Mouse (Mus musculus) stomach, embryonic 15.5 days (tissue): ENCODE data around the gene Gm2115. TPM values are rescaled to one million over a fixed set of nuclear protein-coding genes. Genes with fewer than 3 reads are reported as not detected.

Experiments used
- ATAC-seq: fragments of 200-750 bp; cut with Nextera tagmentation; 2 replicates; pipeline ENCODE4 v1.8.0; 2017; ENCODE audit warnings: low read depth, moderate number of reproducible peaks, moderate TSS enrichment; ENCODE audit not compliant: insufficient read depth, low FRiP score
- H3K27ac ChIP-seq: fragments of 300-500 bp; sonication (generic); 2 replicates; pipeline ENCODE4 v1.5.1; 2015; ENCODE audit warnings: mild to moderate bottlenecking, inconsistent platforms
- H3K27me3 ChIP-seq: fragments of 300-500 bp; sonication (generic); replicated peaks from 2 replicates; pipeline ENCODE4 v1.6.1; 2015; ENCODE audit warnings: inconsistent platforms
- H3K36me3 ChIP-seq: fragments of 300-500 bp; sonication (generic); 2 replicates; pipeline ENCODE4 v1.6.1; 2015; ENCODE audit warnings: inconsistent platforms
- H3K4me1 ChIP-seq: fragments of 300-500 bp; sonication (generic); 2 replicates; pipeline ENCODE4 v1.6.1; 2015; ENCODE audit warnings: inconsistent platforms
- H3K4me2 ChIP-seq: fragments of 300-500 bp; sonication (generic); 2 replicates; pipeline ENCODE4 v1.6.1; 2015; ENCODE audit warnings: mild to moderate bottlenecking, inconsistent platforms
- H3K4me3 ChIP-seq: fragments of 300-500 bp; sonication (generic); replicated peaks from 2 replicates; pipeline ENCODE4 v1.5.1; 2015; ENCODE audit warnings: inconsistent platforms
- H3K9ac ChIP-seq: fragments of 300-500 bp; sonication (generic); 2 replicates; pipeline ENCODE4 v1.6.1; 2015; ENCODE audit warnings: inconsistent platforms
- H3K9me3 ChIP-seq: fragments of 300-500 bp; sonication (generic); 2 replicates; pipeline ENCODE4 v1.6.1; 2016; ENCODE audit warnings: inconsistent platforms
- WGBS: fragments of 180-500 bp; shearing (Covaris S2); methylation state at CpG from one replicate; pipeline ENCODE4 v1.1.7; 2015; 5-methylcytosine and 5-hydroxymethylcytosine counted together
- polyA plus RNA-seq: library from polyadenylated mRNA; unstranded; fragments of >200 nt; fragmentation: Nextera tagmentation; extraction: Ambion mirVana; gene quantifications from 2 replicates; pipeline ENCODE4 v1.2.1, GENCODE M21; 2015

Gene Gm2115
- polyA plus RNA-seq, result 3.1 and 3.3 TPM in 2 replicates

DNA sequence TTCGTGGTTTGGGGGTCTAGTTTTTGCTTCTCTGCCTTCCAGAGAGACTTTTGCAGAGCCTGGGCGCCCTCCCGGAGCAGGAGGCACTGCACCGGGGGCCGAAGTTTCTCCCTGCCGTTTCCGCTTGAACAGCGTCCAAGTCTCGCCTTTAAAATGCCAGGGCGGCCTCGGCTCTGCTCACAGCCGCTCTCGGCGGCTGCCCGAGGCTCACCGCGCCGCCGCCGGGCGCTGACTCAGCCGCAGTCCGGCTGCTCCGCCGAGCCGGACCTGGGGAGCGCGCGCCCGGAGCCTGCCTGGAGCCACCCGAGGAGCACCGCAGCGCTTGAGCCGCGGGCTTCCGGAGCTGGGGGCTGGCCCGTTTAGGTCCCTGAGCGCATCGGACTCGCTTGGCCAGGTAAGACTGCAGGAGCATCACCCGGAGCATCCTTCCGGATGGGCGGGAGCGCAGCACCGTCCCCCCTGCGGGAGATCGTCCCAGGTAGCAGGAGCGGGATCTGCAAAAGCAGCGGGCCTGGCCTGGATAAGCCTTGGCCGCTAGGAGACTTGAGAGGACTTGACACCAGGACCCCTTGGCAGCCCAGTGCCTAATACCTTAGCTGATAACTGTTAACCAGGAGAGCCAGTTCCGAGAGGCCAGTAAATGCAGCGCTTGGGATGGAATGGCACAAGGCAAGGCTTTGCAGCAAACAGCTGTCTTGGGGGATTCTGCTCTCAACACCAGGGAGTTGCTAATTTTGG, at the start of gene Gm2115:
Gene Gm2115, plus strand, starts transcription at position 159 of the 738 bp plus-strand sequence.
- H3K27me3 ChIP-seq, result peaks cover 7% of the 10 kb centered on the region
- no peak within 1 kb of the TSS for H3K27ac ChIP-seq
- H3K36me3 ChIP-seq, result no peaks in the 10 kb centered on the region
- peak within 1 kb of the TSS; percentile 86 for H3K4me2 ChIP-seq
- ATAC-seq, result peak; percentile 65
- 2% methylated on average over 52 of the region's 52 CpGs for WGBS
- H3K9me3 ChIP-seq, result no peaks in the 10 kb centered on the region
- no peaks in the 10 kb centered on the region for H3K4me1 ChIP-seq
- H3K4me3 ChIP-seq, result peak within 1 kb of the TSS; percentile 45
- H3K9ac ChIP-seq, result peak within 1 kb of the TSS; percentile 34; the same call in 1 of the 2 replicates

DNA sequence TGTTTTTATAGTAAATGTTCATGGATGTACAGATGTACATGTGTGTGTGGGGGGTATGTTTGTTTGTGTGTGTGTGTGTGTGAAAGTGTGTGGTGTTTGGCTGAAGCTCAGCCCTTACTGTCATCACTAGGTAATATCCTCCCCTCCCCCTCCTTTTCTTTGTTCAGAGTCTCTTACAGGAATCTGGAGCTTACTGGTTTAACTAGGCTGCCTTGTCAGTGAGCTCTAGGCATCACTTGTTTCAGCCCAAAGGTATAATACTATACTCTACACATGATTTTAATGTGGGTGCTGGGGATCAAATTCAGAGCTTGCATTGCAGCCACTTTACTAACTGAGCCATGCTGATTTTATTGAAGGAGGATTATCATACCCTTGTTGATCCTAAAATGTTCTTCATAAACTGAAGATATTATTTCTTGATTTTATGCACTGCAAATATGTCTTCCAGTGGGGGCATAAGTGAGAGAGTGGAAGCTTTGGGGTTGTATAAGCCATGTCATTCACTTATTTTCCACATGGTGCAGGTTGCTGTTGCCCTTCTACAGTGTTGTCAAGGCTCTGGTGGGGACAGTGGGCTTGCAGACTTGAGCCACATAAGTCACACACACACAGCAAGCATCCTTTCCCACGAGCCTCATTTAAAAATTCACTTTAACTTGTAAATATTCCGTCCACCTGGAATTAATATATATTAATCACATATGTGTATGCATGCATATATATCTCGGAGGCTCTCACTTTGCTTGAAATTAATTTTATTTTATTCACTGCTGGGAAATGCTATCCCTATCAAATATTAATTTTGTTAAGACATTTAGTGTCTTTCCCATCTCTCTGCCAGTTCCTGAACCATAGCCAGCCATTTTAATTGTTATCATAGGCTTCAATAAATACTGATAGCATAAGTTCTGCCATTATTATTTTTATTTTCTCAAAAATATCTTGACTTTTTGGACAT, 45.0 kb upstream of the Gm2115 start:
- Histone ChIP-seq H3K9me3 (no peaks in the 10 kb centered on the region), H3K27me3 (no peaks in the 10 kb centered on the region), H3K36me3 (no peaks in the 10 kb centered on the region), H3K9ac (no peak overlapping the region), H3K27ac (no peak overlapping the region), H3K4me3 (no peak overlapping the region), H3K4me2 (no peak overlapping the region), H3K4me1 (no peaks in the 10 kb centered on the region)
- WGBS, result 72% methylated on average over 3 of the region's 3 CpGs
- ATAC-seq, result no peak

DNA sequence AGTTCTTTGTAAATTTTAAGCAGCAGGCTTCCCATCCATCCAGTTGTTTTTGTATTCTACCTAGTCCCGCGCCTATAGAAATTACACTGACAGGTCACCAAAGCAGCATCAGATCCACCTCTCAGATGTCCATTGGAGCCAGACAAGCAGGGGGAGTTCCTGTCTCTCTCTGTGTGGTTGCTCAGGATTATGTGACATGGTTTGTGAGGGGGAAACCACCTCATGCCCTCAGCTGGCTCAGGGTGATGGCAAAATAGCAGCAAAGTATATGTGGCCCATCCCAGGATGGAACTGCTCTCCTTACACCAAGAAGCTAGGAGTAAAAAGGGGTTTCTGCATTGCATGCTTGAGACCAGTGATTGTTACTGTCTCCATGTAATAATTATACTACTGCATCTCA, 42.3 kb upstream of the Gm2115 start:
- no peak overlapping the region for H3K4me3 ChIP-seq
- H3K36me3 ChIP-seq, result no peaks in the 10 kb centered on the region
- no peaks in the 10 kb centered on the region for H3K9me3 ChIP-seq
- no peak for ATAC-seq
- H3K27ac ChIP-seq, result no peak overlapping the region
- 83% methylated on average over 2 of the region's 2 CpGs for WGBS
- no peak overlapping the region for H3K4me2 ChIP-seq
- no peaks in the 10 kb centered on the region for H3K27me3 ChIP-seq
- H3K4me1 ChIP-seq, result no peaks in the 10 kb centered on the region
- no peak overlapping the region for H3K9ac ChIP-seq

- Histone ChIP-seq H3K27me3 (no peaks in the 10 kb centered on the region), H3K4me3 (no peak overlapping the region), H3K27ac (no peak overlapping the region), H3K4me2 (no peak overlapping the region), H3K9me3 (no peaks in the 10 kb centered on the region), H3K36me3 (no peaks in the 10 kb centered on the region), H3K9ac (no peak overlapping the region), H3K4me1 (no peaks in the 10 kb centered on the region)
- ATAC-seq, result no peak
- 93% methylated on average over 1 of the region's 1 CpGs for WGBS
Measured at GRCm38 (mm10) chr7:84503163-84503562, 25.6 kb upstream of the Gm2115 start.

DNA sequence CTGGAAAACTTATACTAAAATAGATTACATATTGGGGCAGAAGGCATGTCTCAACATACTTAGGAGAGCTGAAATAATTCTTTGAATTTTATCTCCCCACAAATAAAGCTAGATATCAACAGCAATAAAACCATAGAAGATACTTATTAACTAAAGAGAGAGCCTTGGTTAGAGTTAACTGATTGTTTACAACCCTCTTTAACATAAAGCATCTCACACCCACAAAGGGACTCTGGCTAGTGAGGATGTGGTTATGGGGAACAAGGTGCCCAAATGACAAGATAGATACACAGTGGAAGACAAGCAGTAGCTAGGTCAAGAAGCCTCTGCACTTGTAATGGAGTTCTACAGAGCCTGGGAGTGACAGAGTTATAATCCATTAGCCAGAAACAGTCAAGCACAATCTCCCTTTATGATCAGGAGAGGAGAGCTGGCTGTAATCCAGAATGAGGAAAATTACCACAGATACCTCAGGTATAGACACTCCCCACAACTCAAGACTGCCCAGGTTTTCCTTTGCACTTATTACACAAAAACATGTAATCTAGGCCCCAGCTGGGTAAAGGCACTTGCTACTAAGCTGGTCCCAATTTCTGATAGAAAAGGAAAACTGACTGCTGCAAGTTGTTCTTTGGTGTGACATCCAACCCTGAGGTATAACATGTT, 10.1 kb upstream of the Gm2115 start:
- Histone ChIP-seq H3K4me1 (no peaks in the 10 kb centered on the region), H3K9me3 (no peaks in the 10 kb centered on the region), H3K27ac (no peak overlapping the region), H3K4me3 (no peak overlapping the region), H3K27me3 (no peaks in the 10 kb centered on the region), H3K4me2 (no peak overlapping the region), H3K36me3 (no peaks in the 10 kb centered on the region), H3K9ac (no peak overlapping the region)
- ATAC-seq, result no peak

GRCm38 (mm10) chr7:84521329-84521728, 7.4 kb upstream of the Gm2115 start:
- Histone ChIP-seq H3K27me3 (no peaks in the 10 kb centered on the region), H3K9me3 (no peaks in the 10 kb centered on the region), H3K9ac (no peak overlapping the region), H3K36me3 (no peaks in the 10 kb centered on the region), H3K27ac (no peak overlapping the region), H3K4me3 (no peak overlapping the region), H3K4me1 (no peaks in the 10 kb centered on the region), H3K4me2 (no peak overlapping the region)
- WGBS, result 85% methylated on average over 1 of the region's 1 CpGs
- ATAC-seq, result no peak

DNA sequence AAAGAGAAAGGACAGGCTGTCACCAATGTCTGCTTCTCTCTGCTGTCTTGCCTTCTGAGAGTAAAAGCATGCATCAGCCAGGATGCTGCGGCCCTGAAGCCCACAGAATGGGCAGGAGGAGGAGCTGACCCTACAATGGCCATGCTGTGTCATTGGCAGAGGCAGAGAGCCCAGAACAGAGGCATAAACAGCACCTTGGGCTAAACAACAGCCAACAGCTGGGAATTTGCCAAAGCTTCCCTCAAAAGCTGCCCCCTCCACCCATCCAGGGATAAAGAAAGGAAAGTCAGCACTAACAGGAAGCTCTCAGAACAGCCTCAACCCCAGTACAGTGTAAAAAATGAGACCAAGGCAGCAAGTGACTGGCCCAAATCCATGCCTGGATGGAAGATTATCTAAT, 6.3 kb upstream of the Gm2115 start:
- no peak overlapping the region for H3K9ac ChIP-seq

DNA sequence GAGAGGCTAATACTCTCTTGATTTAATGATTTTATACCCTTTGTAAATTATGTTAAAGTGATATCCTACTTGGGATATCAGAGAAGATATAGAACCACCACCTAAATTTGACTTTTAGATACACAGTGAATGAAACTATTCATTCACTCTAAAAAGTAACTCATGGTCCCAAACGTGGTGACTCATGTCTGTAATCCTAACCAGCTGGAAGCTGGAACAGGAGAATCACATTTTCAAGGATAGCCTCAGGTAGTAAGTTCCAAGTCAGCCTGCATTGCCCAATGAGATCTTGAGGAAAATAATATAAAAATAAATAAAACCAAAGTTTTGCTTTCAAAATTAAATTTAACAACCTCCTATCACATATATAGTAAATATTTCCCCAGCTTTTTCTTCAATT, 2.6 kb upstream of the Gm2115 start:
- Histone ChIP-seq H3K9me3 (no peaks in the 10 kb centered on the region), H3K27me3 (peaks cover 7% of the 10 kb centered on the region), H3K4me3 (no peak overlapping the region), H3K4me2 (no peak overlapping the region), H3K4me1 (no peaks in the 10 kb centered on the region), H3K27ac (no peak overlapping the region), H3K9ac (no peak overlapping the region), H3K36me3 (no peaks in the 10 kb centered on the region)
- 38% methylated on average over 1 of the region's 1 CpGs for WGBS
- ATAC-seq, result no peak

More for the DNA sequence above, 6.3 kb upstream of the Gm2115 start:
- Histone ChIP-seq H3K4me2 (no peak overlapping the region), H3K4me3 (no peak overlapping the region), H3K36me3 (no peaks in the 10 kb centered on the region), H3K27me3 (no peaks in the 10 kb centered on the region), H3K9me3 (no peaks in the 10 kb centered on the region), H3K4me1 (no peaks in the 10 kb centered on the region), H3K27ac (no peak overlapping the region)
- WGBS, result 31% methylated on average over 1 of the region's 1 CpGs
- no peak for ATAC-seq

DNA sequence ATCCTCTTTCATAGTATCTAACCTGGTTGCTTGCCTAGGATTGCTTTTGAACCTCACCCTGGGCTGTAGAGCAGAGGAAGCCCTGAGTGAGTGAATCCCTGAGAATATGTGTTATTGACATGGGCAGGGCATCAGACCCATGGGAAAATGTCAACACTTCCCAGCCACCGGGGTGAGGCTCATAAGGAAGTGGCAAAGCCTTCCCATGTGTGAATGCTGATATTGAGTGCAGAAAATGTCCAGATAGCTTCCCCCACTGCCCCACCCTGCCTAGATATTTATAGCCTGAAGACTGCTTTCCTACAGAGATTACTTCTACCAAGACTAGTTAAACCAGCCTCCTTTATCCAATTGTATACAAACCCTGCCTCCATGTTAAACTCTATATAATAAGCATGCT, 4.0 kb downstream of the Gm2115 start:
- H3K4me3 ChIP-seq, result no peak overlapping the region
- H3K27me3 ChIP-seq, result peaks cover 7% of the 10 kb centered on the region
- no peaks in the 10 kb centered on the region for H3K9me3 ChIP-seq
- H3K4me2 ChIP-seq, result no peak overlapping the region
- peak; percentile 20; the same call in 1 of the 2 replicates for ATAC-seq
- no peaks in the 10 kb centered on the region for H3K36me3 ChIP-seq
- 48% methylated on average over 1 of the region's 1 CpGs for WGBS
- H3K9ac ChIP-seq, result no peak overlapping the region
- H3K4me1 ChIP-seq, result no peaks in the 10 kb centered on the region
- H3K27ac ChIP-seq, result no peak overlapping the region

GRCm38 (mm10) chr7:84534632-84535031, 5.9 kb downstream of the Gm2115 start:
- Histone ChIP-seq H3K27me3 (no peaks in the 10 kb centered on the region), H3K4me3 (no peak overlapping the region), H3K9me3 (no peaks in the 10 kb centered on the region), H3K4me1 (no peaks in the 10 kb centered on the region), H3K4me2 (no peak overlapping the region), H3K36me3 (no peaks in the 10 kb centered on the region), H3K27ac (no peak overlapping the region), H3K9ac (no peak overlapping the region)
- 72% methylated on average over 3 of the region's 3 CpGs for WGBS
- ATAC-seq, result no peak

GRCm38 (mm10) chr7:84544946-84545345, 16.2 kb downstream of the Gm2115 start:
- H3K4me3 ChIP-seq, result no peak overlapping the region
- no peaks in the 10 kb centered on the region for H3K4me1 ChIP-seq
- 83% methylated on average over 4 of the region's 4 CpGs for WGBS
- ATAC-seq, result no peak
- no peaks in the 10 kb centered on the region for H3K27me3 ChIP-seq
- no peaks in the 10 kb centered on the region for H3K9me3 ChIP-seq
- no peak overlapping the region for H3K4me2 ChIP-seq
- H3K9ac ChIP-seq, result no peak overlapping the region
- H3K36me3 ChIP-seq, result no peaks in the 10 kb centered on the region
- no peak overlapping the region for H3K27ac ChIP-seq

DNA sequence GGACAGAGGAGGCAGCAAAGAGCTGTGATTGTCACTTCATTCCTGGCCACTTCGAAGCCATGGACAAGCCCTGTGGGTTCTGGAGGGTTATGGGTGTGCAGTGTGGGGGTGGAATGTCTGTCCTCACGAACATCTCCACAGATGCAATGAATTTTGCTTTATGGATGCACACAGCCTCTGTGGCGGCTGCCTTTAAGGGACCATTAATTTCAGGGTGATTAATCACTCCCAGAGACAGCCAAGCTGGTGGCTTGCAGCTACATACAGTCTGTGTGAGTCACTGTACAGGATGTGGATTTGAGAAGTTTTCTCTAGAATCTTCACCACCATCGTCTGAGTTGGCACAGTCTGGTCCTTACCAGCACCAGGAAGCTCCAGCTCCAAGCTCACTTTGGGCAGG, 17.9 kb downstream of the Gm2115 start:
- Histone ChIP-seq H3K4me3 (no peak overlapping the region), H3K4me2 (no peak overlapping the region), H3K36me3 (no peaks in the 10 kb centered on the region), H3K4me1 (no peaks in the 10 kb centered on the region), H3K9me3 (no peaks in the 10 kb centered on the region), H3K27me3 (no peaks in the 10 kb centered on the region), H3K9ac (no peak overlapping the region), H3K27ac (no peak overlapping the region)
- 58% methylated on average over 4 of the region's 4 CpGs for WGBS
- no peak for ATAC-seq
